Mouse (Mus musculus) cerebellum, postnatal 36 days (tissue): Measurements from ENCODE around the gene Myh11.
"Not testable (repeated sequence)": the region's sequence is repeated elsewhere in the genome, so short reads cannot be mapped to it uniquely, and the experiment has no call there.

ENCODE experiments used
- DNase-seq, 2 experiments: peaks; one replicate each; pipeline ENCODE4 v3.0.0; 2021 to 2022; ENCODE audit warnings: mixed read lengths in 2 of 2

Myh11 gene

GRCm38 (mm10) chr16:14160941-14161340 is 130.2 kb downstream of the Myh11 start:
- DNase-seq = no peak

- DNase-seq = peak; percentile 76 to 86
These were observed 131.4 kb downstream of the Myh11 start for GRCm38 (mm10) chr16:14159746-14160131.

- DNase-seq = peak; percentile 98 to 99
These were observed 132.0 kb downstream of the Myh11 start for GRCm38 (mm10) chr16:14158936-14159745.

- DNase-seq = no peak
These were observed 132.6 kb downstream of the Myh11 start for GRCm38 (mm10) chr16:14158536-14158935.

DNA sequence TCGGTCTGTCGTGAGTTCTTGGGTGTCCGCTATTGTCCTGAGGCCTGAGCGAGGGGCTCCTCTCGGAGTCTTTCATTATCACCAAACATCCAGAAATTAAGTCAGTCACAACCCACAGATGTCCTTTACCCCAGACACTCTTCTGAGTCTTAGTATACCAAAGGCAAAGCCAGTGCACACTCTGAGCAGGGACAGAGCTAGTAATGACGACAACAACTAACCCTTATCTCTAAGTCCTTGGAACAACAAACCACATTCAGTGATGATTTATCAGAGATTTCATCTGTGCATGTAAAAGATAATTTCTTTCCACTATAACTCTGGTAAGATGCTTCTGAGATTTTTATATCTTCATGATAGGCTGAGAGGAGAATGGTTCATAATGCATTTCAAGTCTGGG is 134.9 kb downstream of the Myh11 start:
- DNase-seq = no peak

DNA sequence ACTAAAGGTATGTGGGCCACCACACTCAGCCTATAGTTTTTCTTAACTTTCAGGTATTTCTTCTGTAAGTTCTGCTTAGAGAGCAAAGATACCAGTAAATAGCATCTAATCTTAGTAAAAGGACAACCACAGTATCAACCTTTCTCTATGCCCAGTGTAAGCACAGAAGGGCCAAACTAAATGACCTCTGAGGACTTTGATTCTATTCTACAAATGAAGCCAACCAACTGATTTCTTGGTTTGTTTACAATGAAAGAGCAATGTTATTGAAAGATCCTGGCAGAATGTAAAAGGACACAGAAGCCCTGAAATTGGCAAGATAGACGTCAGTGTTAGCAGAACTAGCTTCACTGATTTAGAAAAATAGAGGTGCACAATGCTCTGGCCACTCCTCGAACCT is 135.5 kb downstream of the Myh11 start:
- DNase-seq = not testable (repeated sequence)

DNA sequence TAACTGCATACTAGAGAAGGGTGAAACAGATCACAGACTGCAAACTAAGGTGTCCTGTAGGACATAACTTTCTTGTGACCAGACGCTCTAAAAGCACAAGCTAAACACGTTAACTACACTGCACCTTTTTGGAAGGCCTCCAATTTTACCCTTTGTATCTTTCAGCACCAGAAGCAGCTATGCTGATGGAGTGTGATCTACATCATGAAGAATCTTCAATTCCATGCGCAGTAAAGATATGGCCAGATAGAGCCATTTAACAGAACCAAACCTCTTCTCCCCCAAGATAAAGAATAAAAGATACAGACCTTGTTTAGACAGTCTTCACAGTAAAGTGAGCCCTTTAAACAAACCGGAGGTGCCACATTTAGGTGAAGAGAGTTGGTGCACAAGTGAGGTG is 139.5 kb downstream of the Myh11 start:
- DNase-seq = no peak

DNA sequence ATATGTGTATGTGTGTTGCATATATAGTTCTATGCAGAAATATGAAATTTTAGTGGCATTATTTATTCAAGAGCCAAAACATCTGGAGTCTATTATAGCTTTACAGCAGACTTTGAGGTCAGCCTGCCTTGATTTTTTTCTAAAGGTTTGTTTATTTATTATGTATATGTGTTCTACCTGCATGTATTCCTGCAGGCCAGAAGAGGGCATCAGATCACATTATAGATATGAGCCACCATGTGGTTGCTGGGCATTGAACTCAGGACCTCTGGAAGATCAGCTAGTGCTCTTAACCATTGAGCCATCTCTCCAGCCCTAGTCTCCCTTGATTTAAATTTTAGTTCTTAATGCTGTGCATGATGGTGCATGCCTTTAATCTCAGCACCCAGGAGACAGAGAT is 143.5 kb downstream of the Myh11 start:
- DNase-seq = no peak
